Mouse (Mus musculus) cerebellum, adult 2 months (tissue): ENCODE measurements at regions not wholly inside any gene's neighbourhood (a gene's known extent, or its start where the extent isn't known, plus 50 kb on each side); places are given as distances from the start of the nearest gene placed in this dataset.
"Not testable (repeated sequence)": the region's sequence is repeated elsewhere in the genome, so short reads cannot be mapped to it uniquely, and the experiment has no call there.

ENCODE experiments used
- DNase-seq, 2 experiments: peaks; one replicate each; pipeline ENCODE4 v3.0.0; 2021
- H3K27ac ChIP-seq: fragments of 200-500 bp; 2 replicates; pipeline ENCODE4 v1.5.1; 2012; ENCODE audit warnings: low read length, control low read depth, inconsistent platforms; ENCODE audit not compliant: insufficient read depth
- H3K27me3 ChIP-seq: fragments of 200-500 bp; 2 replicates; pipeline ENCODE4 v1.6.1; 2012; ENCODE audit warnings: inconsistent platforms, mild to moderate bottlenecking, low read length, moderate library complexity; ENCODE audit not compliant: control insufficient read depth, insufficient read depth
- H3K4me1 ChIP-seq: fragments of 200-500 bp; 2 replicates; pipeline ENCODE4 v1.6.1; 2011; ENCODE audit warnings: low read length; ENCODE audit not compliant: control insufficient read depth, insufficient read depth
- H3K4me3 ChIP-seq: fragments of 200-500 bp; replicated peaks from 2 replicates; pipeline ENCODE3; 2011; ENCODE audit warnings: mild to moderate bottlenecking, low read depth, low read length, control low read depth; ENCODE audit not compliant: insufficient read depth
- CTCF ChIP-seq: fragments of 200-500 bp; IDR thresholded peaks from 2 replicates; pipeline ENCODE4 v1.5.1; 2011; ENCODE audit warnings: low read depth, mild to moderate bottlenecking, control low read depth, low read length, moderate library complexity, borderline replicate concordance; ENCODE audit not compliant: insufficient read depth
- POLR2A ChIP-seq: fragments of 200-500 bp; IDR thresholded peaks from 2 replicates; pipeline ENCODE4 v1.6.1; 2011; ENCODE audit warnings: low read length, control low read depth, borderline replicate concordance; ENCODE audit not compliant: insufficient read depth
- WGBS: fragments of 180-500 bp; shearing (Covaris S2); methylation state at CpG from one replicate; pipeline ENCODE4 v1.1.7; 2018; 5-methylcytosine and 5-hydroxymethylcytosine counted together

- Histone ChIP-seq H3K4me1 (no peaks in the 10 kb centered on the region), H3K27me3 (no peaks in the 10 kb centered on the region), H3K4me3 (no peak overlapping the region), H3K27ac (no peak overlapping the region)
- DNase-seq, result no peak
- no peak for TF ChIP-seq POLR2A
- TF ChIP-seq CTCF, result no peak
- WGBS, result 67% methylated on average over 3 of the region's 3 CpGs
Measured at GRCm38 (mm10) chr16:49518844-49519243, 180.2 kb upstream of the Ift57 start.

- H3K27me3 ChIP-seq, result no peaks in the 10 kb centered on the region
- no peak overlapping the region for H3K4me3 ChIP-seq
- 59% methylated on average over 3 of the region's 3 CpGs for WGBS
- H3K4me1 ChIP-seq, result no peaks in the 10 kb centered on the region
- TF ChIP-seq CTCF (no peak), POLR2A (no peak)
- no peak for DNase-seq
- H3K27ac ChIP-seq, result no peak overlapping the region
Measured at GRCm38 (mm10) chr16:49520411-49520810, 178.6 kb upstream of the Ift57 start.

- no peak overlapping the region for H3K4me3 ChIP-seq
- TF ChIP-seq CTCF, result no peak
- no peak for TF ChIP-seq POLR2A
- H3K27ac ChIP-seq, result no peak overlapping the region
- no peaks in the 10 kb centered on the region for H3K27me3 ChIP-seq
- WGBS, result 84% methylated on average over 2 of the region's 2 CpGs
- no peaks in the 10 kb centered on the region for H3K4me1 ChIP-seq
- no peak for DNase-seq
Measured at GRCm38 (mm10) chr16:49521685-49522084, 177.3 kb upstream of the Ift57 start.

GRCm38 (mm10) chr16:49522576-49522975 lies 176.5 kb upstream of the Ift57 start:
- Histone ChIP-seq H3K27me3 (no peaks in the 10 kb centered on the region), H3K4me1 (no peaks in the 10 kb centered on the region), H3K27ac (no peak overlapping the region), H3K4me3 (no peak overlapping the region)
- no peak for TF ChIP-seq CTCF
- TF ChIP-seq POLR2A, result no peak
- DNase-seq, result no peak
- WGBS, result 88% methylated on average over 5 of the region's 5 CpGs

- H3K27ac ChIP-seq, H3K27me3 ChIP-seq, H3K4me3 ChIP-seq, DNase-seq, H3K4me1 ChIP-seq: not testable (repeated sequence)
- WGBS, result 90% methylated on average over 2 of the region's 2 CpGs
Measured at GRCm38 (mm10) chr16:49528618-49529017, 170.4 kb upstream of the Ift57 start.

- H3K4me3 ChIP-seq, result no peak overlapping the region
- no peak for TF ChIP-seq POLR2A
- TF ChIP-seq CTCF, result no peak
- 71% methylated on average over 2 of the region's 2 CpGs for WGBS
- H3K27ac ChIP-seq, result no peak overlapping the region
- peaks cover 8% of the 10 kb centered on the region; the same call in 1 of the 2 replicates for H3K4me1 ChIP-seq
- H3K27me3 ChIP-seq, result no peaks in the 10 kb centered on the region
- DNase-seq, result no peak
Measured at GRCm38 (mm10) chr16:49529060-49529459, 170.0 kb upstream of the Ift57 start.

DNA sequence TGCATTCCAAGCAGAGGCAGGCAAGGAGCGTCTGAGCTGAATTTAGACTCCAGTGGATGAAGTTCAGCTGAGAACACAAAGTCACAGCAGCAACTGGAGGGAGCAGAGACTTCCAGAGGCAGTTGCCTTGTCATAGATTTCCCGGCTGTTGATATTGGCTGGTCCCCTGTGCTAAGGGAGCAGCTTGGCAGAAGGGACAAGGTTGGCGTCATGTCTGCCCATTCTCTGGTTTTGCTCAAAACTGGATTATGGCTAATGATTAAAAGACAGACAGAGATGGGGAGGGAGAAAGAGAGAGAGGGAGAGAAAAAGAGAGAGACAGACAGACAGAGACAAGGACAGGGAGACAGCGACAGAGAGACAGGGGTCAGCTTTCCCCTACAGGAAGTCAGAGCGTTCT lies 169.0 kb upstream of the Ift57 start:
- Histone ChIP-seq H3K27ac (no peak overlapping the region), H3K4me3 (no peak overlapping the region), H3K27me3 (no peaks in the 10 kb centered on the region), H3K4me1 (peaks cover 8% of the 10 kb centered on the region; the same call in 1 of the 2 replicates)
- no peak for TF ChIP-seq CTCF
- TF ChIP-seq POLR2A, result no peak
- no peak for DNase-seq
- 85% methylated on average over 5 of the region's 5 CpGs for WGBS

GRCm38 (mm10) chr16:49532071-49532686 lies 166.9 kb upstream of the Ift57 start:
- WGBS, result 75% methylated on average over 7 of the region's 7 CpGs
- H3K27ac ChIP-seq, result no peak overlapping the region
- no peak for DNase-seq
- no peaks in the 10 kb centered on the region for H3K27me3 ChIP-seq
- H3K4me1 ChIP-seq, result peaks cover 8% of the 10 kb centered on the region; the same call in 1 of the 2 replicates
- TF ChIP-seq POLR2A (no peak), CTCF (no peak)
- no peak overlapping the region for H3K4me3 ChIP-seq
